Mouse (Mus musculus) intestine, postnatal 0 days (tissue): ENCODE data around the gene Rnh1. TPM values are rescaled to one million over a fixed set of nuclear protein-coding genes. Genes with fewer than 3 reads are reported as not detected.

Source experiments
- ATAC-seq: fragments of 200-750 bp; cut with Nextera tagmentation; 2 replicates; pipeline ENCODE4 v1.8.0; 2017; ENCODE audit warnings: mild to moderate bottlenecking, moderate TSS enrichment, moderate library complexity
- H3K27ac ChIP-seq: fragments of 300-500 bp; sonication (generic); 2 replicates; pipeline ENCODE4 v1.5.1; 2014; ENCODE audit warnings: mild to moderate bottlenecking, low read depth, low read length, moderate library complexity
- H3K27me3 ChIP-seq: fragments of 300-500 bp; sonication (generic); replicated peaks from 2 replicates; pipeline ENCODE4 v1.6.1; 2014; ENCODE audit warnings: low read length, mixed read lengths; ENCODE audit not compliant: control insufficient read depth, insufficient read depth
- H3K36me3 ChIP-seq: fragments of 300-500 bp; sonication (generic); 2 replicates; pipeline ENCODE4 v1.6.1; 2014; ENCODE audit warnings: mild to moderate bottlenecking, moderate library complexity; ENCODE audit not compliant: control insufficient read depth, insufficient read depth
- H3K4me1 ChIP-seq: fragments of 300-500 bp; sonication (generic); replicated peaks from 2 replicates; pipeline ENCODE4 v1.6.1; 2014; ENCODE audit warnings: antibody characterized with exemption, low read length, mixed read lengths; ENCODE audit not compliant: control insufficient read depth, insufficient read depth
- H3K4me2 ChIP-seq: fragments of 300-500 bp; sonication (generic); replicated peaks from 2 replicates; pipeline ENCODE4 v1.6.1; 2014; ENCODE audit warnings: low read depth, mild to moderate bottlenecking, moderate library complexity
- H3K4me3 ChIP-seq: fragments of 300-500 bp; sonication (generic); 2 replicates; pipeline ENCODE4 v1.5.1; 2014; ENCODE audit warnings: low read depth, low read length
- H3K9ac ChIP-seq: fragments of 300-500 bp; sonication (generic); 2 replicates; pipeline ENCODE4 v1.6.1; 2014; ENCODE audit warnings: mild to moderate bottlenecking, low read depth, low read length
- H3K9me3 ChIP-seq: fragments of 300-500 bp; sonication (generic); 2 replicates; pipeline ENCODE4 v1.6.1; 2016; ENCODE audit warnings: mixed run types; ENCODE audit not compliant: control insufficient read depth
- CTCF ChIP-seq: sonication (generic); IDR thresholded peaks from 2 replicates; pipeline ENCODE4 v1.5.1; 2016; ENCODE audit warnings: low read depth, mild to moderate bottlenecking, control low read depth, antibody characterized with exemption, moderate library complexity
- WGBS: fragments of 180-500 bp; shearing (Covaris S2); extraction: QIAGEN DNeasy Blood & Tissue Kit; methylation state at CpG from one replicate; pipeline ENCODE4 v1.1.7; 2014; 5-methylcytosine and 5-hydroxymethylcytosine counted together
- polyA plus RNA-seq: library from polyadenylated mRNA; unstranded; fragments of >200 nt; fragmentation: Nextera tagmentation; extraction: Ambion mirVana; gene quantifications from 2 replicates; pipeline ENCODE4 v1.2.1, GENCODE M21; 2015

Rnh1 gene
- polyA plus RNA-seq, 1 experiment from 2014 or later = 141 TPM

DNA sequence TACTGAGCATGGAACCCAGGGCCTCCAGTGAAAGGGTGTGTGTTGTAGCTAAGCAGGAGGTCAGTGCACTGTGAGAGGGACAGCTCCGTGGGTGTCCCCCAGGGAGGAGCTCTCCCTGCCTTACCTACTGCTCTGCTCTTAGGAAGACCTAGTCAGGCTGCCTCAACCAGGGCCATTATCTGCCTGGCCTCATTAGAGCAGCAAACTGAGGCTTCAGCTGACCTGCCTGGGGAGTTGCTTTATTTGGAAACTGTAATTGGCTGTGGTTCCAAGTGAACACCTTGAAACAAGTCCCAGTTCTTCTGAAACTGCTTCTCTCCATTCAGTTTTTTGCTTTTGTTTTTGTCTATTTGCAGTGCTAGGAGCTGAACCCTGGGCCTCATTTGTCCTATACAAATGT is 27.3 kb downstream of the Rnh1 start:
- no peak for ATAC-seq
- 69% methylated on average over 1 of the region's 1 CpGs for WGBS
- H3K4me1 ChIP-seq = no peaks in the 10 kb centered on the region
- H3K27ac ChIP-seq = no peak overlapping the region
- H3K4me2 ChIP-seq = no peak overlapping the region
- no peaks in the 10 kb centered on the region for H3K9me3 ChIP-seq
- H3K4me3 ChIP-seq = no peak overlapping the region
- peaks cover 9% of the 10 kb centered on the region; the same call in 1 of the 2 replicates for H3K36me3 ChIP-seq
- H3K9ac ChIP-seq = no peak overlapping the region
- no peak for TF ChIP-seq CTCF
- H3K27me3 ChIP-seq = no peaks in the 10 kb centered on the region

DNA sequence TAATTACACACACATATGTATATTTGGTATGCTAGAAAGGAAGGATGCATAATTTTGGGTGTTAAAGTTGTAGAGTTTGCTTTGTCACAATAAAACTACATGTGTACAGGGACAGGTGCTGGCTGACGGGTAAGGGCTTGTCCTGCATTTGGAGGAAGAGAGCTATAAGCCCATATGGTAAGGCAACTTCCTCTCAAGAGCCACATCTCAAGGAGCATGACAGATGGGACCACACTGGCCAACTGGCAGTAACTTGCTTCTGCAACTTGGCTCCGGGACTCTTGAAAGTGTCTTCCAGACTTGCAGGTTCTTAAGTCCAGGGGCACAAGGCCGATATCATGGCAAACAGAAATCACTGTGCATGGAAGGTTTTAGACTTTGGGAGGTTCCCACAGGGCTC is 28.0 kb downstream of the Rnh1 start:
- TF ChIP-seq CTCF = no peak
- no peak overlapping the region for H3K9ac ChIP-seq
- no peak overlapping the region for H3K4me2 ChIP-seq
- no peak for ATAC-seq
- no peak overlapping the region for H3K27ac ChIP-seq
- H3K36me3 ChIP-seq = peaks cover 9% of the 10 kb centered on the region; the same call in 1 of the 2 replicates
- 87% methylated on average over 3 of the region's 3 CpGs for WGBS
- H3K27me3 ChIP-seq = no peaks in the 10 kb centered on the region
- no peaks in the 10 kb centered on the region for H3K9me3 ChIP-seq
- H3K4me3 ChIP-seq = no peak overlapping the region
- H3K4me1 ChIP-seq = no peaks in the 10 kb centered on the region

GRCm38 (mm10) chr7:141143861-141144260 is 28.8 kb downstream of the Rnh1 start:
- Histone ChIP-seq H3K4me3 (no peak overlapping the region), H3K27me3 (no peaks in the 10 kb centered on the region), H3K9me3 (no peaks in the 10 kb centered on the region), H3K4me2 (no peak overlapping the region), H3K9ac (no peak overlapping the region), H3K27ac (no peak overlapping the region), H3K36me3 (peaks cover 11% of the 10 kb centered on the region; the same call in 1 of the 2 replicates), H3K4me1 (no peaks in the 10 kb centered on the region)
- no peak for TF ChIP-seq CTCF
- ATAC-seq = no peak
- WGBS = 75% methylated on average over 2 of the region's 2 CpGs

- 0 out of 2 replicates have a peak, but pooled peaks have one; percentile 47 for ATAC-seq
- H3K9ac ChIP-seq = no peak overlapping the region
- H3K4me1 ChIP-seq = no peaks in the 10 kb centered on the region
- peak; percentile 78 for TF ChIP-seq CTCF
- WGBS = 53% methylated on average over 5 of the region's 5 CpGs
- peaks cover 19% of the 10 kb centered on the region; the same call in 1 of the 2 replicates for H3K36me3 ChIP-seq
- no peaks in the 10 kb centered on the region for H3K9me3 ChIP-seq
- no peak overlapping the region for H3K4me2 ChIP-seq
- H3K27ac ChIP-seq = no peak overlapping the region
- H3K4me3 ChIP-seq = no peak overlapping the region
- H3K27me3 ChIP-seq = no peaks in the 10 kb centered on the region
Observed at GRCm38 (mm10) chr7:141143112-141143511, 29.5 kb downstream of the Rnh1 start.

DNA sequence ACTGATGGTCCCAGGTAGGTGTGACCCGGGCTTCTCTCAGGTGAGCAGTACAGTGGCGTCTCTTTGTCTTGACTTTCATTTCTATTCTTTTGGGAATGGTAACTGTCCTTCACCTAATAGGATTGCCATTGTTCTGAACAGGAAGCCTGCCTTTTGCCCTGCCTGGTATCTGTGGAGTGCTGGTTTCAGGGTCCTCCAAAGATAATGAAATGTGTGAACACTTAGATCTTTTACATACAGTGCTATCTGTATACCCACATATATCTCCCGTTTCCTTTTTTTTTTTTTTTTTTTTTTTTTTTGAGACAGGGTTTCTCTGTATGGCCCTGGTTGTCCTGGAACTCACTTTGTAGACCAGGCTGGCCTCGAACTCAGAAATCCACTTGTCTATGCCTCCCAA is 31.3 kb downstream of the Rnh1 start:
- H3K4me3 ChIP-seq = no peak overlapping the region
- H3K9me3 ChIP-seq = no peaks in the 10 kb centered on the region
- WGBS = 89% methylated on average over 4 of the region's 4 CpGs
- no peak overlapping the region for H3K27ac ChIP-seq
- no peak for TF ChIP-seq CTCF
- H3K4me2 ChIP-seq = no peak overlapping the region
- peaks cover 27% of the 10 kb centered on the region for H3K36me3 ChIP-seq
- no peaks in the 10 kb centered on the region for H3K27me3 ChIP-seq
- no peaks in the 10 kb centered on the region for H3K4me1 ChIP-seq
- no peak for ATAC-seq
- no peak overlapping the region for H3K9ac ChIP-seq

- H3K36me3 ChIP-seq = peaks cover 25% of the 10 kb centered on the region
- peak overlapping the region; percentile 76 for H3K9ac ChIP-seq
- 56% methylated on average over 12 of the region's 12 CpGs for WGBS
- H3K9me3 ChIP-seq = no peaks in the 10 kb centered on the region
- TF ChIP-seq CTCF = no peak
- 0 out of 2 replicates have a peak, but pooled peaks cover 7% of the 10 kb centered on the region for H3K4me1 ChIP-seq
- no peak for ATAC-seq
- H3K4me2 ChIP-seq = peak overlapping the region; percentile 89
- H3K27me3 ChIP-seq = no peaks in the 10 kb centered on the region
- peak overlapping the region; percentile 83 for H3K4me3 ChIP-seq
- 0 out of 2 replicates have a peak overlapping the region, but pooled peaks have one; percentile 15 for H3K27ac ChIP-seq
Observed at GRCm38 (mm10) chr7:141131904-141132755, 40.5 kb downstream of the Rnh1 start.
